Mouse (Mus musculus) E14TG2a.4 (cell line): Measurements from ENCODE around the gene Wipf3.

Experiments
- H3K27me3 ChIP-seq: 2 replicates; pipeline ENCODE4 v1.6.1; 2014; ENCODE audit warnings: low read length, control low read depth; ENCODE audit not compliant: insufficient read depth
- H3K36me3 ChIP-seq: 2 replicates; pipeline ENCODE4 v1.6.1; 2014; ENCODE audit warnings: low read length, control low read depth; ENCODE audit not compliant: insufficient read depth
- H3K4me1 ChIP-seq: replicated peaks from 2 replicates; pipeline ENCODE4 v1.6.1; 2014; ENCODE audit warnings: low read depth, low read length, control low read depth
- H3K4me3 ChIP-seq: replicated peaks from 2 replicates; pipeline ENCODE4 v1.5.1; 2014; ENCODE audit warnings: mild to moderate bottlenecking, low read length
- H3K9me3 ChIP-seq: 2 replicates; pipeline ENCODE4 v1.6.1; 2014; ENCODE audit warnings: low read length, control low read depth
- CTCF ChIP-seq: conservative IDR thresholded peaks from 2 replicates; pipeline ENCODE4 v1.5.1; 2014; ENCODE audit warnings: low read length
- NANOG ChIP-seq: IDR thresholded peaks from 2 replicates; pipeline ENCODE4 v1.6.1; 2014; ENCODE audit warnings: borderline replicate concordance, low read length, mixed read lengths
- POU5F1 ChIP-seq: IDR thresholded peaks from 2 replicates; pipeline ENCODE4 v1.6.1; 2014; ENCODE audit warnings: low read length, borderline replicate concordance

Wipf3 gene

DNA sequence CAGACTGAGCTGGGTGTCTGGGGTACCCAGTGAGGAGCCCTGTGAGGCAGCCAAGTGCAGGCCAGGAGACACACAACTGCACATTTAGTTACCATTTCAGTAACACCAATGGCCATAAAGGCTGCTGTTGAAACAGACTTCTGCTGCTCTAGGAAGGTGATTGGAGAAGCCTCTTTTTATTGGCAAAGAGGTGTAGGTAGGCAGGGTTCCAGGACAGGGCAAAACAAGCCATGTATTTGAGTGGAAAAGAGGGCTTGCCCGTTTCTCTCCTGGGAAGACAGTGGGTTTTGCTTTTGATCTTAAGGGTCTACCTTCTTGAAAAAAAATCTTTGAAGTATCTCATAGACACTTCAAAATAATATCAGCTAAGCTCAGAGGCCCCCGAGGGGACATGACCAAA lies 82.9 kb downstream of the Wipf3 start:
- TF ChIP-seq NANOG (no peak), POU5F1 (no peak), CTCF (no peak)
- no peaks in the 10 kb centered on the region; the same call in 1 of the 2 replicates for H3K27me3 ChIP-seq

DNA sequence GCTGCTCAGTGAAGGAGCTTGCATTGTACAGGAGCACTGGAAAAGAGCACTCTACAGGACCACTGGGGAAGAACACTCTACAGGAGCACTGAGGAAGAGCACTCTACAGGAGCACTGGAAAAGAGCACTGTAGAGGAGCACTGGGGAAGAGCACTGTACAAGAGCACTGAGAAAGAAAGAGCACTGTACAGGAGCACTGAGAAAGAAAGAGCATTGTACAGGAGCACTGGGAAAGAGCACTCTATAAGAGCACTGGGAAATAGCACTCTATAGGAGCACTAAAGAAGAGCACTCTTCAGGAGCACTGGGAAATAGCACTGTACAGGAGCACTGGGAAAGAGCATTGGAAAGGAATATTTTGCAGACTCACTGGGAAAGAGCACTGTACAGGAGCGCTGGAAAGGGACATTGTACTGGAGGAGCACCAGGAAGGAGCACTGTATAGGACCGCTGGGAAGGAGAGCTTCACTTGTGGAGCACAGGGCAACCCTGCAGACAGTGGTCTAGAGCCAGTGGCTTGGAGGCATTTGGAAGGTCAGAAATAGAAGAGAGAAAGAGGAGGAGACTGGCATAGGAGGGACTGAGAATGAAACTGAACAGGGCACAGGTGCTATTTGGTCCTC lies 87.2 kb downstream of the Wipf3 start:
- no peaks in the 10 kb centered on the region for H3K9me3 ChIP-seq
- TF ChIP-seq POU5F1 (no peak), NANOG (no peak), CTCF (no peak)

More for the DNA sequence above, 82.9 kb downstream of the Wipf3 start:
- no peaks in the 10 kb centered on the region for H3K9me3 ChIP-seq
- H3K36me3 ChIP-seq, result no peaks in the 10 kb centered on the region
- H3K4me1 ChIP-seq, result peaks cover 8% of the 10 kb centered on the region; the same call in 1 of the 2 replicates
- no peak overlapping the region for H3K4me3 ChIP-seq

DNA sequence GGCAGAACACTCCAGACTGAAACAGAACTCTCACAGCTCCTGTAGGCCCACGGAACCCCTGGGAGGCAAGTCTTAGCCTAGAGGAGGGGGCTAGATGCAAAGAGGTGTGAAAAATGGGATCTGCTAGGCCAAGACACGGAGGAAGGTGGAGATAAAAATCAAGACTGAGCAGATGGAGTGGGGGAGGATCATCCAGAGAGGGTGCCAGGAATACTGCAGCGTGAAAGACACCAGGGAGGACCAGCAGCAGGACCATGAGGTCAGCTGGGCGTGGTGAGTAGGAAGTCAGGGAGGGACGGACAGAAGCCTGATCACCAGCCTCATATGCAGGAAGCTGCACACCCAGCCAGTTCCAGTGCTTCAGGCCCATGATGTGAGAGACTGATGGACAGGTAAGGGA lies 89.4 kb downstream of the Wipf3 start:
- H3K27me3 ChIP-seq, result no peaks in the 10 kb centered on the region; the same call in 1 of the 2 replicates
- H3K36me3 ChIP-seq, result no peaks in the 10 kb centered on the region
- H3K4me1 ChIP-seq, result no peaks in the 10 kb centered on the region
- no peak for TF ChIP-seq CTCF
- TF ChIP-seq POU5F1, result no peak
- no peak for TF ChIP-seq NANOG
- H3K9me3 ChIP-seq, result no peaks in the 10 kb centered on the region
- no peak overlapping the region for H3K4me3 ChIP-seq

More for the DNA sequence above, 87.2 kb downstream of the Wipf3 start:
- no peaks in the 10 kb centered on the region; the same call in 1 of the 2 replicates for H3K27me3 ChIP-seq
- H3K36me3 ChIP-seq, result no peaks in the 10 kb centered on the region
- no peaks in the 10 kb centered on the region for H3K4me1 ChIP-seq
- H3K4me3 ChIP-seq, result no peak overlapping the region

DNA sequence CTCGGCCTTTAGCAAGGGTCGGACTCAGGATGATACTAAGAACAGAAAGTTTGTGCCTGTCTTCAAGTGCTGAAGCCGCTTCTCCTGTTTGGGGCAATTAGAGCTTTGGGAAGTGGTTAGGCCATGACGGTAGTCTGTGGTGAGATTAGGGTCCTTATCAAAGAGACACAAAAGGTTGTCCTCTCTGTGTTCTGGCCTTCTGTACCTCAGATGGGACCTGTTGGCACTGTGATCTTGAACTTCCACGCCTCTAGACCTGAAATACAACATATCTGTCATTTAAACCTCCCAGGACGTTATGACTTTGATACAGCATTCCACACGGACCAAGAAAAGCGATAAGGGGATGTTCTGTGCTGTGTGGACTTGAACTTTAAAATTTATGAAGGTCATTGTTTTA lies 99.3 kb downstream of the Wipf3 start:
- Histone ChIP-seq H3K9me3 (no peaks in the 10 kb centered on the region), H3K4me1 (no peaks in the 10 kb centered on the region), H3K4me3 (no peak overlapping the region), H3K27me3 (no peaks in the 10 kb centered on the region), H3K36me3 (no peaks in the 10 kb centered on the region)
- TF ChIP-seq POU5F1 (no peak), CTCF (no peak), NANOG (no peak)

DNA sequence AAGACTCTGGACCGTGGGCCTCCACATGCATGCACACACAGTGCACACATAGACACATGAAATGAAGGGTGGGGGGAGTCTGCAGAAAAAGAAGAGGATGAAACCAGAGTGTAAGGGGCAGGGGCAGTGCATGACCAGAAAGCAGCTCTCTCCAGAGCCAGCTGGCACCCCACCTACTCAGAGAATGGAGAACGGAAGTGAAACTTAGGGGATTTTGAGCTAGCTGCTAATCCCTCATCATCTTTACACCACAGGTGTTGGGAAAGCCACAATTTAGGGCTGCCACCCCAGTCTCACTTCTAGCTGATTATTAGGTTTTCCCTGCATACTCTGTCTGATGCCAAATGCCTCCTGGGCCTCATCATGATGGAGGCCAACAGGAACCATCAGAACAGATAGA lies 100.8 kb downstream of the Wipf3 start:
- H3K36me3 ChIP-seq, result no peaks in the 10 kb centered on the region
- TF ChIP-seq CTCF (no peak), POU5F1 (no peak), NANOG (no peak)
- H3K27me3 ChIP-seq, result no peaks in the 10 kb centered on the region
- H3K9me3 ChIP-seq, result no peaks in the 10 kb centered on the region
- H3K4me3 ChIP-seq, result no peak overlapping the region
- no peaks in the 10 kb centered on the region for H3K4me1 ChIP-seq

DNA sequence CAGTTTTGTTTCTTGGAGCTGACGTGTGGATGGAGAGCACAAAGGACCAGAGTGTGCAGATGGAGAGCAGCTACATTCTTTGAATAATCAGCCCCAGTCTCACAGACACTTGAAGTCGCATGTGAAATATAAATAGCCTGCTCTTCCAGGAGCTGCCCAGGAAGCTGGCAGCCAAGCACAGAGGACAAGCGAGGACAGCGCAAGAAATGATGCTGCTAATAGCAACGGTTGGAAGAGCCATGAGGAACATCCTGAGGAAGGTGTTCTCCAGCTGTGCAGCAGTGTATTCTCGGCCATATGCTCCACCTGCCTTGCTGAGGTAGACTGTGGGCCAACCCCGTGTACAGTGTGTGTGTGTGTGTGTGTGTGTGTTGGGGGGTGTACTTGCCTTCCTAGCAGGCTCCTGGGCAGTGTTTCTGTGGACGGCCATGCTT lies 101.7 kb downstream of the Wipf3 start:
- Histone ChIP-seq H3K9me3 (no peaks in the 10 kb centered on the region), H3K4me1 (no peaks in the 10 kb centered on the region), H3K4me3 (no peak overlapping the region), H3K27me3 (no peaks in the 10 kb centered on the region), H3K36me3 (no peaks in the 10 kb centered on the region)
- TF ChIP-seq CTCF (no peak), NANOG (no peak), POU5F1 (no peak)

DNA sequence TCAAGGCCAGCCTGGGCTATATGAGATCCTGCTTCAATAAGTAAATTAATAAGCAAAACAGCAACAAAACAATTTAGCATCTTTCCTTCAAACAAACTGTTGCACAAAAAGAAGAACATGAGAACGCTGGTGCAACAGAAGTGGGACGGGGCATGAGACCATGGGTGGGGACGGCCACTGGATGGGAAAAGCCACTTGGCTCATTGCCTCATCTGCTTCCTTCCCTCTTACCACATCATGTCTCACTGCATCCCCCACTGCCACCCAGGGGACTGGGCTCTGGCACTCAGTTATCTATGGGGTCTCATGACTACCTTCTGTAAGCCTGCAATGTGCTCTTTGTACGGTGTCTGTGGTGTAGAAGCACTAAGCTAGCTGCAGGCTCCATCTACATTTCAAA lies 106.1 kb downstream of the Wipf3 start:
- H3K9me3 ChIP-seq, result no peaks in the 10 kb centered on the region
- no peaks in the 10 kb centered on the region for H3K4me1 ChIP-seq
- H3K27me3 ChIP-seq, result no peaks in the 10 kb centered on the region
- TF ChIP-seq POU5F1 (no peak), NANOG (no peak), CTCF (no peak)
- no peak overlapping the region for H3K4me3 ChIP-seq
- no peaks in the 10 kb centered on the region for H3K36me3 ChIP-seq

DNA sequence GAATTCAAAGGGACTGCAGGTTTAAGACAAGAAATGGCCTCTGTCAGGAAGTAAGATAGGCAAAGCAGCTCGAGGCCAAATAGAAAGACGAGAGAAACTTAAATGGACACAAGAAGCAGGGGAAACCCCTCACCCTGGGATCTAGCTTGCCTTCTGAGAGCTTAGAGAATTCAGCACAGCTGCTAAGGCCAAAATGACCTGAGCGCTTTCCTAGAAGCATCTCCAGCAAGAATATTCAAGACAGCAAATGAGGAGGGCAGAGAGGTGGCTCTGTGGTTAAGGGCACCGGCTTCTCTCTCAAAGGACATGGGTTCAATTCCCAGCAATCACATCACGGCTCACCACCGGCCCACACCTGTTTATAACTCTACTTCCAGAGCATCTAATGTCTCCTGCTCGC lies 107.7 kb downstream of the Wipf3 start:
- TF ChIP-seq CTCF (no peak), NANOG (no peak)
- no peaks in the 10 kb centered on the region for H3K27me3 ChIP-seq
- H3K4me3 ChIP-seq, result no peak overlapping the region
- H3K4me1 ChIP-seq, result peaks cover 3% of the 10 kb centered on the region; the same call in 1 of the 2 replicates
- H3K9me3 ChIP-seq, result no peaks in the 10 kb centered on the region
- H3K36me3 ChIP-seq, result no peaks in the 10 kb centered on the region

DNA sequence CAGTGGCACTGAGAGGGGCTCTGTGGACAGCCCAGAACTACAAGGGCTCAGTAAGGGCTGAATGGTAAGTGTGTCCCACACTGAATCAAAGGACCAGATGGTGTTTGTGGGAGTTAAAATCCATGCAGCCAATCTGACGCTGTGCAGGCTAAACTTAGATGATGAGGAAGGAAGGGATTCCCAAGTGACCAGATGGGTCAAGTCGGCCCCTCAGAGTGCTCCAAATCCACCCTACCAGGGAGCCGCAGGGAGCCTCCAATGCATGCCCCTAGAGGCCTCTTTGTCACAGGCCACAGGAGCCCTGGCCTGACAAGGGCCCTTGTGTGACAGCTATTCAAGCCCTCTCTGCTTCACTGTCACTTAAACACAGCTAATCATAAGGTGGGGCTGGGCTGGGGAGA lies 109.4 kb downstream of the Wipf3 start:
- Histone ChIP-seq H3K4me1 (peaks cover 4% of the 10 kb centered on the region; the same call in 1 of the 2 replicates), H3K9me3 (no peaks in the 10 kb centered on the region), H3K4me3 (no peak overlapping the region), H3K27me3 (no peaks in the 10 kb centered on the region), H3K36me3 (no peaks in the 10 kb centered on the region)
- TF ChIP-seq POU5F1, result no peak
- TF ChIP-seq CTCF, result no peak
- TF ChIP-seq NANOG, result no peak
